Mouse (Mus musculus) embryonic facial prominence, embryonic 11.5 days (tissue): ENCODE measurements at regions not wholly inside any gene's neighbourhood (a gene's known extent, or its start where the extent isn't known, plus 50 kb on each side); places are given as distances from the start of the nearest gene placed in this dataset.
"Not testable (repeated sequence)": the region's sequence is repeated elsewhere in the genome, so short reads cannot be mapped to it uniquely, and the experiment has no call there.

Experiments used
- ATAC-seq: fragments of 200-750 bp; cut with Nextera tagmentation; replicated peaks from 2 replicates; pipeline ENCODE4 v1.8.0; 2017; ENCODE audit warnings: low read depth; ENCODE audit not compliant: insufficient number of reproducible peaks, low FRiP score, low TSS enrichment
- DNase-seq: peaks from one replicate; pipeline ENCODE4 v3.0.0-alpha.2; 2015; ENCODE audit warnings: low spot score
- H3K27ac ChIP-seq: fragments of 300-500 bp; sonication (generic); replicated peaks from 2 replicates; pipeline ENCODE4 v1.5.1; 2014; ENCODE audit warnings: mild to moderate bottlenecking, low read depth, low read length, control low read depth
- H3K27me3 ChIP-seq: fragments of 300-500 bp; sonication (generic); 2 replicates; pipeline ENCODE4 v1.6.1; 2014; ENCODE audit warnings: mild to moderate bottlenecking, low read length, moderate library complexity, mixed read lengths; ENCODE audit not compliant: control insufficient read depth, insufficient read depth
- H3K36me3 ChIP-seq: fragments of 300-500 bp; sonication (generic); replicated peaks from 2 replicates; pipeline ENCODE4 v1.6.1; 2014; ENCODE audit warnings: low read depth, mild to moderate bottlenecking, low read length, moderate library complexity, mixed read lengths; ENCODE audit not compliant: control insufficient read depth, insufficient read depth
- H3K4me1 ChIP-seq: fragments of 300-500 bp; sonication (generic); 2 replicates; pipeline ENCODE4 v1.6.1; 2014; ENCODE audit warnings: low read length, mixed read lengths; ENCODE audit not compliant: control insufficient read depth, insufficient read depth
- H3K4me2 ChIP-seq: fragments of 300-500 bp; sonication (generic); 2 replicates; pipeline ENCODE4 v1.6.1; 2014; ENCODE audit warnings: low read depth, mild to moderate bottlenecking, control low read depth, low read length, moderate library complexity
- H3K4me3 ChIP-seq: fragments of 300-500 bp; sonication (generic); 2 replicates; pipeline ENCODE4 v1.5.1; 2014; ENCODE audit warnings: low read depth, low read length, control low read depth
- H3K9ac ChIP-seq: fragments of 300-500 bp; sonication (generic); replicated peaks from 2 replicates; pipeline ENCODE4 v1.6.1; 2014; ENCODE audit warnings: mild to moderate bottlenecking, control low read depth, low read length
- H3K9me3 ChIP-seq: fragments of 300-500 bp; sonication (generic); replicated peaks from 2 replicates; pipeline ENCODE4 v1.6.1; 2016; ENCODE audit warnings: mild to moderate bottlenecking, low read length, inconsistent platforms, mixed read lengths; ENCODE audit not compliant: control insufficient read depth
- WGBS: fragments of 180-500 bp; shearing (Covaris S2); extraction: QIAGEN DNeasy Blood & Tissue Kit; methylation state at CpG from one replicate; pipeline ENCODE4 v1.1.7; 2014; 5-methylcytosine and 5-hydroxymethylcytosine counted together

- H3K4me3 ChIP-seq: no peak overlapping the region
- H3K27me3 ChIP-seq: no peaks in the 10 kb centered on the region
- no peaks in the 10 kb centered on the region for H3K36me3 ChIP-seq
- ATAC-seq (no peak), DNase-seq (no peak)
- H3K9me3 ChIP-seq: no peaks in the 10 kb centered on the region
- no peak overlapping the region for H3K9ac ChIP-seq
- H3K4me2 ChIP-seq: no peak overlapping the region
- H3K4me1 ChIP-seq: no peaks in the 10 kb centered on the region
- WGBS: 91% methylated on average over 11 of the region's 11 CpGs
- no peak overlapping the region for H3K27ac ChIP-seq
Observed at GRCm38 (mm10) chr10:119094166-119094565, 145.7 kb downstream of the Cand1 start.

- no peak overlapping the region for H3K9ac ChIP-seq
- no peak overlapping the region for H3K27ac ChIP-seq
- ATAC-seq: no peak
- H3K36me3 ChIP-seq: no peaks in the 10 kb centered on the region
- no peaks in the 10 kb centered on the region for H3K4me1 ChIP-seq
- no peak for DNase-seq
- H3K27me3 ChIP-seq: no peaks in the 10 kb centered on the region
- 87% methylated on average over 4 of the region's 4 CpGs for WGBS
- no peak overlapping the region for H3K4me3 ChIP-seq
- no peaks in the 10 kb centered on the region for H3K9me3 ChIP-seq
- H3K4me2 ChIP-seq: no peak overlapping the region
Observed at GRCm38 (mm10) chr10:119087886-119088285, 152.0 kb downstream of the Cand1 start.

- no peak overlapping the region for H3K4me2 ChIP-seq
- 95% methylated on average over 5 of the region's 5 CpGs for WGBS
- no peak overlapping the region for H3K9ac ChIP-seq
- no peak overlapping the region for H3K4me3 ChIP-seq
- DNase-seq: no peak
- H3K9me3 ChIP-seq: no peaks in the 10 kb centered on the region
- H3K36me3 ChIP-seq: no peaks in the 10 kb centered on the region
- H3K27me3 ChIP-seq: no peaks in the 10 kb centered on the region
- H3K27ac ChIP-seq: no peak overlapping the region
- no peaks in the 10 kb centered on the region for H3K4me1 ChIP-seq
- ATAC-seq: no peak
Observed at GRCm38 (mm10) chr10:119087071-119087665, 152.7 kb downstream of the Cand1 start.

GRCm38 (mm10) chr10:119086450-119086849 is 153.4 kb downstream of the Cand1 start:
- no peak overlapping the region for H3K27ac ChIP-seq
- no peaks in the 10 kb centered on the region for H3K27me3 ChIP-seq
- no peak overlapping the region for H3K9ac ChIP-seq
- 57% methylated on average over 5 of the region's 5 CpGs for WGBS
- H3K4me2 ChIP-seq: no peak overlapping the region
- no peak overlapping the region for H3K4me3 ChIP-seq
- H3K4me1 ChIP-seq: no peaks in the 10 kb centered on the region
- H3K36me3 ChIP-seq: no peaks in the 10 kb centered on the region
- DNase-seq (no peak), ATAC-seq (no peak)
- H3K9me3 ChIP-seq: no peaks in the 10 kb centered on the region

- Histone ChIP-seq H3K27me3 (no peaks in the 10 kb centered on the region), H3K9me3 (no peaks in the 10 kb centered on the region), H3K9ac (no peak overlapping the region), H3K4me2 (no peak overlapping the region), H3K4me1 (no peaks in the 10 kb centered on the region), H3K36me3 (no peaks in the 10 kb centered on the region), H3K27ac (no peak overlapping the region), H3K4me3 (no peak overlapping the region)
- DNase-seq (no peak), ATAC-seq (no peak)
- WGBS: 79% methylated on average over 4 of the region's 4 CpGs
Observed at GRCm38 (mm10) chr10:119083431-119083830, 156.4 kb downstream of the Cand1 start.

- 74% methylated on average over 2 of the region's 2 CpGs for WGBS
- Histone ChIP-seq H3K9ac (no peak overlapping the region), H3K27me3 (no peaks in the 10 kb centered on the region), H3K4me1 (no peaks in the 10 kb centered on the region), H3K27ac (no peak overlapping the region), H3K4me2 (no peak overlapping the region), H3K4me3 (no peak overlapping the region), H3K9me3 (no peaks in the 10 kb centered on the region), H3K36me3 (no peaks in the 10 kb centered on the region)
- ATAC-seq (no peak), DNase-seq (no peak)
Observed at GRCm38 (mm10) chr10:119082861-119083260, 157.0 kb downstream of the Cand1 start.

GRCm38 (mm10) chr10:119081766-119082165 is 158.1 kb downstream of the Cand1 start:
- not testable (repeated sequence) for H3K9ac ChIP-seq, H3K27ac ChIP-seq, DNase-seq, H3K36me3 ChIP-seq, ATAC-seq, H3K4me1 ChIP-seq, H3K4me2 ChIP-seq, H3K9me3 ChIP-seq, H3K27me3 ChIP-seq, H3K4me3 ChIP-seq
- WGBS: 80% methylated on average over 3 of the region's 3 CpGs

- no peaks in the 10 kb centered on the region for H3K36me3 ChIP-seq
- no peak overlapping the region for H3K27ac ChIP-seq
- no peaks in the 10 kb centered on the region; the same call in 1 of the 2 replicates for H3K4me1 ChIP-seq
- WGBS: 10% methylated on average over 12 of the region's 12 CpGs
- H3K9me3 ChIP-seq: no peaks in the 10 kb centered on the region
- DNase-seq (peak; percentile 15), ATAC-seq (no peak; the same call in 1 of the 2 replicates)
- no peak overlapping the region for H3K4me3 ChIP-seq
- no peaks in the 10 kb centered on the region for H3K27me3 ChIP-seq
- H3K9ac ChIP-seq: no peak overlapping the region
- H3K4me2 ChIP-seq: no peak overlapping the region
Observed at GRCm38 (mm10) chr10:119076100-119076566, 163.7 kb downstream of the Cand1 start.
